Mouse (Mus musculus): Measurements from ENCODE around the gene Pxn. TPM values are rescaled to one million over a fixed set of nuclear protein-coding genes. Genes with fewer than 3 reads are reported as not detected.

The Pxn gene
- total RNA-seq, 2 experiments from 2014 or later = 33.5 to 54.2 TPM

- DNase-seq = no peak
Measured at GRCm38 (mm10) chr5:115578922-115579321, 72.4 kb downstream of the Pxn start.

- DNase-seq = no peak
Measured at GRCm38 (mm10) chr5:115579363-115579762, 72.9 kb downstream of the Pxn start.

- peak; percentile 55 to 65 for DNase-seq
Measured at GRCm38 (mm10) chr5:115580229-115581001, 73.9 kb downstream of the Pxn start.

GRCm38 (mm10) chr5:115581662-115582061 lies 75.2 kb downstream of the Pxn start:
- DNase-seq = no peak

GRCm38 (mm10) chr5:115585616-115586015 lies 79.1 kb downstream of the Pxn start:
- no peak for DNase-seq

GRCm38 (mm10) chr5:115586166-115586565 lies 79.7 kb downstream of the Pxn start:
- no peak for DNase-seq

- DNase-seq = no peak
Measured at GRCm38 (mm10) chr5:115586780-115587179, 80.3 kb downstream of the Pxn start.

- DNase-seq = peak in 1 of 2 experiments; percentile 22
Measured at GRCm38 (mm10) chr5:115591028-115591427, 84.6 kb downstream of the Pxn start.

GRCm38 (mm10) chr5:115591506-115591905 lies 85.0 kb downstream of the Pxn start:
- no peak for DNase-seq

- peak; percentile 45 to 50 for DNase-seq
Measured at GRCm38 (mm10) chr5:115603561-115603960, 97.1 kb downstream of the Pxn start.

Small RNA genes lying within 50 kb of the gene (microRNA-seq; reads per million reads assigned to microRNA genes)
- not detected for gene Mir7029

Other genes starting within 250 kb of the Pxn start
- 100 to 1,000 TPM; 232 to 275 TPM for gene Rnf10, start 233.8 kb upstream of the Pxn start, total RNA-seq (2021)
- 10 to 100 TPM; 54.2 to 61.9 TPM for gene Coq5, start 227.0 kb upstream of the Pxn start, total RNA-seq (2021)
- 100 to 1,000 TPM; 211 to 322 TPM for gene Dynll1, start 205.7 kb upstream of the Pxn start, total RNA-seq (2021)
- gene Srsf9, start 179.5 kb upstream of the Pxn start, total RNA-seq (2021) = 10 to 100 TPM; 73.7 to 77.0 TPM
- 10 to 100 TPM; 17.7 to 21.7 TPM for gene Gatc, start 165.5 kb upstream of the Pxn start, total RNA-seq (2021)
- gene Triap1, start 165.5 kb upstream of the Pxn start, total RNA-seq (2021) = 10 to 100 TPM; 32.4 to 47.5 TPM
- 1,000 to 10,000 TPM; 1,319 to 1,418 TPM for gene Cox6a1, start 157.7 kb upstream of the Pxn start, total RNA-seq (2021)
- gene Msi1, start 77.1 kb upstream of the Pxn start, total RNA-seq (2021) = 10 to 100 TPM; 15.7 to 18.5 TPM
- not detected for gene Pla2g1b, start 40.4 kb upstream of the Pxn start, total RNA-seq (2021)
- gene Sirt4, start 22.0 kb upstream of the Pxn start, total RNA-seq (2021) = 10 to 100 TPM; 20.8 to 22.6 TPM
- gene Rplp0, start 52.8 kb downstream of the Pxn start, total RNA-seq (2021) = 100 to 1,000 TPM; 829 to 906 TPM
- gene Gcn1l1, start 58.6 kb downstream of the Pxn start, total RNA-seq (2021) = 10 to 100 TPM; 53.9 to 69.5 TPM
- gene Rab35, start 125.2 kb downstream of the Pxn start, total RNA-seq (2021) = 10 to 100 TPM; 62.9 to 68.8 TPM
- gene Bicdl1, start 224.9 kb downstream of the Pxn start, total RNA-seq (2021) = 10 to 100 TPM in 1 of 2 experiments, 1 to 10 TPM in 1; 7.8 to 11.3 TPM

Measured in adrenal gland, postnatal 36 days (tissue).